Mouse (Mus musculus): ENCODE measurements around the gene Prss30.

Gene Prss30

DNA sequence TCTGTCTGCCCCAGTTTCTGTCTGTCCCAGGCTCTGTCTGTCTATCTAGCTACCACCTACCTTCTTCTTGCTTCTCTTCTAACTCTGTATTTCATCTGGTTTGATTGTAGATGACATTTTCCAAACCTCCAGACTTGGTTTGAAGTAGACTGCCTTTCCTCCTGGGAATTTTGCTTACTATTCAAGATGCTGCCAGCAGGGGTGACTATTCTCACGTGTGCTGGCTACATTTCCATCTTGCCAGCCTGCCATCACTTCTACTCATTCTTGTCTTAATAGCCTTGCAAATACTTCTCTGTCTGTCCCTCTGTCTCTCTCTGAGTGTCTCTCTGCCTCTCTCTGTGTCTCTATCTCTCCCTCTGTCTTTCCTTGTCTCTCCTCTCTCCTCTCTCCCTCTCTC lies 15.1 kb upstream of the Prss30 start:
- ChIA-PET POLR2A (interaction anchor here in 1 of 4 experiments (0.6 kb wide), 1 partner anchor 214 kb away, joined by 3 read pairs; no protein-coding TSS in a partner anchor), CTCF (interaction anchor here in 2 of 4 experiments (0.7 to 2.8 kb wide), 4 partner anchors 22 to 27 kb away, joined by 3 to 14 read pairs (median 4); no protein-coding TSS in a partner anchor)

GRCm38 (mm10) chr17:23994667-23995066 lies 14.3 kb upstream of the Prss30 start:
- ChIA-PET POLR2A (interaction anchor here in 1 of 4 experiments (1.3 to 1.5 kb wide), 3 partner anchors 11 to 25 kb away, joined by 3 to 5 read pairs (median 4); no protein-coding TSS in a partner anchor), CTCF (interaction anchor here (1.0 to 2.8 kb wide), 9 partner anchors 15 to 294 kb away, joined by 3 to 14 read pairs (median 7); no protein-coding TSS in a partner anchor)

DNA sequence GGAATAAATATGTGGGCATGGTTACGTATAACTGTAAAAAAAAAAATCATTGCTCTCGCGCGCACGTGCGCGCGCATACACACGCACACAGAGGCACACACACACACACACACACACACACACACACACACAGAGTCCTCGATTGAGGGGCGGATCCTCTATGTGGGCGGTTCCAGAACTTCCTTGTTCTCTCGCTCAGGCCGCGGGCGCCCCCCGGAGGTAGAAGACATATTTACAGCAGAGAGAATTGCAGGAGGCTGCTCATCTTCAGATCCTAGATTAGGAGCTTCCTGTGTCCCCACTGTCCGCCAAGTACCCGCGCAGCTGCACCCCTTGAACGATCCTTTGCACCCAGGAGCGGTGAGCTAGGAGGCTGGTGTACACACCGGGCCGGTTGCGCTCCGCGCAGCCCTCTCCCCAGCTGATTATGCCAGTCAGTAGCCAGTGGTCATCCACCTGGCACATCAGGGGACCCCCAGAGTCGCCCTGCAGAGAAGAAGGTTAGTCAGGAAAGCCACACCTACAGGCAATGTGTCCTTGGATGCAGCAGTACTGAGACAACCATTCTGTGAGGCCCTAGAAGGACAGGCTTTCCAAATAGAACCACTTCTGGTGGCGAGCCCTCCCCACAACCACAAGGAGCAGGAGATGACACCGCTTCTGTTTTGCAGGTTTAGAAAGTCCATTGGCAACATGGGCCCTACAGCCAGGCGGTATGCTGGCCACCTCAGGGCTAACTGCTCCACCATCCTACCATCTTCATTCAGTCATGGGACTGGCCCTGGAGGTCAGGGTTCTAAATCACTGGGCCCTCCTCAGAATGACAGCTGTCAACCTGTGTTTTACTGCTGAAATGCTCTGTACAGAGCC lies 13.4 kb upstream of the Prss30 start:
- ChIA-PET CTCF (interaction anchor here (0.5 to 2.8 kb wide), 61 partner anchors 9 to 1044 kb away, joined by 3 to 14 read pairs (median 4); partner anchors contain the start of genes Prss30 (in 3 of the 4), Prss32 (in 2 of the 4), Prss41 (in 2 of the 4) and 1520401A03Rik (in 1 of the 4)), POLR2A (interaction anchor here (0.5 to 1.7 kb wide), 19 partner anchors 10 to 198 kb away, joined by 3 to 6 read pairs (median 4); partner anchors contain the start of gene Amdhd2 (in 1 of the 4))

DNA sequence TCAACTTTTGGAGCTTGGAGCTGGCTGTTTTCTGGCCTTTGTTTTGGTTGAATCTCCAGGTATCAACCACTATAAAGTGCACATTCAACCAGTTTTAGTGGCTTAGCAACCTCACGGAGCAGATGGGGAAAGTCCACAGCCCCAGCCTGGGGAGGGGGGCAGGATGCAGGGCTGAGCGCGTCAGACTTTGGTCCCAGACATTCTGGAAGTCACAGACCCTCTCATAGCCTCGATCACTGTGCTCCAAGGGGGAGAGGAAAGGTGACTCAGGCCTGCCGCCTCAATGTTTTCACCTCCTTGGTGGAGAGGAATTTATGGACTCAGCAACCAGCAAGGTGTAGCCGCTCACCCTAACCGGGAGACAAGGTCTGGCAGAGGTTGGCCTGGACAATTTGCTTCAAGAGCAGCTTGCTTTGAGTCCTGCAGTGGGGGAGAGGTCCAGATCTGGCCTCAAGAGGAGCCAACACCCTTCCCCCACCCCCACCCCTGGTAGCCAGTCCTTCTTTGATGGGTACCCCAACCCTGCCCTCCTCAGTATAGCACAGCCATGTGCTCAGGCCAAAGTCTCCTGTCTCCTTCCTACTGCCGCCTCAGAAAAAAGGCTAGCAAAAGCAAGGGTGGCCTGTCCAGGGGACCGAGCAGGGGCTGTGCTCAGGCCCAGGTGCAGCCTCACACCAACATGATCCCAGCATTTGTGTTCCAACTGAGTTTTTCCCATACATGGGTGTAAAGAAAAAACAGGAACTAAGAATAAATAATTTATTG lies 12.6 kb upstream of the Prss30 start:
- POLR2A ChIA-PET, result interaction anchor here (0.8 to 2.0 kb wide), 15 partner anchors 11 to 190 kb away, joined by 3 to 8 read pairs (median 4); partner anchors contain the start of gene Amdhd2 (in 1 of the 4)
- CTCF ChIA-PET, result interaction anchor here (0.7 to 2.8 kb wide), 24 partner anchors 10 to 506 kb away, joined by 3 to 14 read pairs (median 4); partner anchors contain the start of genes Abca3 (in 1 of the 4), Prss30 (in 1 of the 4), Prss32 (in 1 of the 4) and Prss41 (in 1 of the 4)

GRCm38 (mm10) chr17:23989802-23990201 lies 9.4 kb upstream of the Prss30 start:
- POLR2A ChIA-PET, result no interaction called here
- CTCF ChIA-PET, result no interaction called here

- POLR2A ChIA-PET, result interaction anchor here in 1 of 4 experiments (0.6 kb wide), 1 partner anchor 109 kb away, joined by 3 read pairs; no protein-coding TSS in a partner anchor
- CTCF ChIA-PET, result no interaction called here
Measured at GRCm38 (mm10) chr17:23984989-23985388, 4.6 kb upstream of the Prss30 start.

GRCm38 (mm10) chr17:23982912-23983311 lies 2.5 kb upstream of the Prss30 start:
- POLR2A ChIA-PET, result interaction anchor here in 1 of 4 experiments (1.0 to 1.5 kb wide), 3 partner anchors 11 to 58 kb away, joined by 3 to 4 read pairs (median 3); no protein-coding TSS in a partner anchor

GRCm38 (mm10) chr17:23979471-23979870 lies 895 bp downstream of the Prss30 start:
- ChIA-PET CTCF (interaction anchor here in 2 of 4 experiments (1.1 to 2.9 kb wide), 6 partner anchors 10 to 19 kb away, joined by 3 to 18 read pairs (median 7); no protein-coding TSS in a partner anchor), POLR2A (interaction anchor here in 2 of 4 experiments (0.8 to 3.3 kb wide), 8 partner anchors 9 to 272 kb away, joined by 3 to 12 read pairs (median 4); partner anchors contain the start of gene Ccnf (in 1 of the 2))

More at GRCm38 (mm10) chr17:23982912-23983311, 2.5 kb upstream of the Prss30 start:
- CTCF ChIA-PET, result interaction anchor here in 2 of 4 experiments (0.9 to 1.6 kb wide), 5 partner anchors 11 to 139 kb away, joined by 3 to 6 read pairs (median 3); partner anchors contain the start of genes Prss32 (in 1 of the 2) and Prss41 (in 1 of the 2)

DNA sequence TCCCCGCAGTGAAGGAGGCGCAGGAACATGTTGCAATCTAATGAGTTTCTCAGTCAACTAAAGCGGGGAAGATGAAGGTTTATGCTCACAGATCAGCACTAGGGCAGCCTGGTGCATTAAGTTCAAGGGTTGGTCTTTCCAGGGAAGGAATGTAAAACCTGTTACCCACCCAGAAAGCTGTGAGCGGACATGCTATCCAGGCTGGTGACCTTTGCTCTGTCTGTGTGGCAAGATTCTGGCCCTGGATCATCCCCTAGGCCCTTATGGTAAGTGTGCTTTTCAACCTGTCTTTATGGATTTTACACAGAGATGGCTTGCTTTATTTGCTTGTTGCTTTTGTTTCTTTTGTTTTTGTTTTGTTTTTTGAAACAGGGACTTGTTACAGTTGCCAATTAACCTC lies 3.7 kb downstream of the Prss30 start:
- ChIA-PET CTCF (interaction anchor here in 2 of 4 experiments (0.6 kb wide), 2 partner anchors 17 kb away, joined by 3 to 12 read pairs; no protein-coding TSS in a partner anchor), POLR2A (interaction anchor here in 2 of 4 experiments (0.7 to 0.9 kb wide), 2 partner anchors 14 to 117 kb away, joined by 3 to 5 read pairs; no protein-coding TSS in a partner anchor)

GRCm38 (mm10) chr17:23971315-23971714 lies 9.1 kb downstream of the Prss30 start:
- ChIA-PET CTCF (interaction anchor here (0.5 to 3.9 kb wide), 15 partner anchors 8 to 463 kb away, joined by 3 to 36 read pairs (median 4); partner anchors contain the start of genes Prss32 (in 2 of the 4), Prss30 (in 1 of the 4) and Prss41 (in 1 of the 4)), POLR2A (interaction anchor here in 2 of 4 experiments (0.7 to 2.4 kb wide), 10 partner anchors 9 to 556 kb away, joined by 3 to 12 read pairs (median 4); partner anchors contain the start of genes Abca3 (in 1 of the 2), Prss30 (in 1 of the 2) and Traf7 (in 1 of the 2))

GRCm38 (mm10) chr17:23969231-23969630 lies 11.1 kb downstream of the Prss30 start:
- POLR2A ChIA-PET, result interaction anchor here in 3 of 4 experiments (0.7 to 1.6 kb wide), 7 partner anchors 18 to 563 kb away, joined by 3 to 5 read pairs (median 4); partner anchors contain the start of genes Prss32 (in 1 of the 3) and Prss41 (in 1 of the 3)

GRCm38 (mm10) chr17:23968780-23969179 lies 11.6 kb downstream of the Prss30 start:
- POLR2A ChIA-PET, result interaction anchor here in 3 of 4 experiments (0.6 to 1.6 kb wide), 6 partner anchors 19 to 706 kb away, joined by 3 to 5 read pairs (median 4); partner anchors contain the start of genes Prss32 (in 1 of the 3) and Prss41 (in 1 of the 3)
- CTCF ChIA-PET, result interaction anchor here (0.5 to 3.9 kb wide), 40 partner anchors 9 to 332 kb away, joined by 3 to 36 read pairs (median 5); partner anchors contain the start of genes Prss32 (in 2 of the 4), Prss41 (in 2 of the 4), Flywch2 (in 1 of the 4) and Prss22 (in 1 of the 4)

More at GRCm38 (mm10) chr17:23969231-23969630, 11.1 kb downstream of the Prss30 start:
- CTCF ChIA-PET, result interaction anchor here (0.6 to 3.9 kb wide), 62 partner anchors 9 to 471 kb away, joined by 3 to 36 read pairs (median 4); partner anchors contain the start of genes Prss32 (in 2 of the 4), Prss41 (in 2 of the 4), Flywch2 (in 1 of the 4) and Prss22 (in 1 of the 4)

DNA sequence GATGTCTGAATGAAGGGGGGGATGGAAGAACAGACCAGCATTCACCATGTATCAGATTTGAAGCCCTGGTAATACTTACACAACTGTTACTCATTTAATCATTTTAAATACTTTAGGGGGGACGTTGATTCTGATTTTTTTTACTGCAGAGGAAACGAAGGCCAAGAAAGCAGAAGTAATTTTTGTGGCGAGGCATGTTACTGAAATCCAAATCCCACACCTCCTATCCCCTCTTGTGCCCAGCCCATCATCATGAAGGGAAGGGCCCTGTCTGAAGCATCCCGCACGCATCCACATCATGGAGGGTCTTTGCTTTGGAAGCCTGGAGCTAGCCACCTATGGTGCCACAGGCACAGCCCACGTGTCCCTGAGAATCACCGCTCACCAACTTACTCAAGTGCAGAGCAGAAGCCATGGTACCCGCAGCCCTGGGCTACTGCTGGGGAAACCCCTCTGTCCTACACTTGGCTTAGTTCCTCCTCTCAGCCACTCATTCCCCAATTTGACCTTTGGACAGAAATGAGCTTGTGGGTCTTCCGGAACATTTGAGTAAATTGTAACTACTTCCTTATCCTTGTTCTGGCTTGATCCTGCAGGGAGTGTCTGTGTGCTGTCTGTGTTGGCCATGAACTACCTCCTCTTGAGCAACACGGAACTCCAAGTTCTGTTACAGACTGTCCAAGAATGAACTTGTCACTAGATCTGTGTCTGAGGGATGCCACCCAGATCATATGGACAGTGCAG lies 13.5 kb downstream of the Prss30 start:
- ChIA-PET POLR2A (interaction anchor here in 1 of 4 experiments (1.5 kb wide), 1 partner anchor 89 kb away, joined by 3 read pairs; no protein-coding TSS in a partner anchor), CTCF (interaction anchor here in 2 of 4 experiments (0.6 to 1.2 kb wide), 3 partner anchors 27 to 113 kb away, joined by 3 read pairs; no protein-coding TSS in a partner anchor)

DNA sequence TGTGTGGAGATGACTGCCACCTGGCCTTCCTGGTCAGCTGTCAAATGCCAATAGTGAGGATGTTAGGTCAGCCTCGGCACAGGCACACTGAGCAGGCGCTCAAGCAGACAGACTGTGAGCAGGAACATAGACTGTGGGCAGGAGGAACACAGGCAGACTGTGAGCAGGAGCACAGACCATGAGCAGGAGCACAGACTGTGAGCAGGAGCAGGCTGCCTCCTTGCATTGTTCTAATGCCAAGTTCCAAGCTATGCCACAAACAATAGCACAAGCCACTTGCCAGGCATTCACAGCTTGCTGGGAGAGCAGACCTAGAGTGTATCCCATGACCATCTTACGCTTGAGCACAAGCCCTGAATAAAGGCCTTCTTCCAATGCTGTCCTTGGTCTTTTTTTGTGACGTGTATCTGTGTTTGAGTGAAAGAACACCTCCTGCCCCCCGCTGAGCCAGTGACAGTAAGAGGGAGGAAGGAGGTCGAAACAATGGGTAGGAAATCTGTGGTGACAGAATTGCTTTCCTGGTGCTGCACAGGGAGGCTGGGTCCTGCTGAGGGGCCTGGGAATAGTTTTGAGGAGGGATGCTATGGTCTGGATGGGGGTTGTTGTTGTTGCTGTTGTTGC lies 14.5 kb downstream of the Prss30 start:
- ChIA-PET CTCF (interaction anchor here in 2 of 4 experiments (0.8 to 1.0 kb wide), 2 partner anchors 122 to 123 kb away, joined by 3 read pairs; partner anchors contain the start of genes Prss32 (in 2 of the 2) and Prss41 (in 2 of the 2)), POLR2A (interaction anchor here in 2 of 4 experiments (0.5 to 1.5 kb wide), 3 partner anchors 25 to 284 kb away, joined by 3 read pairs; no protein-coding TSS in a partner anchor)

- ChIA-PET POLR2A (interaction anchor here in 2 of 4 experiments (1.2 to 2.5 kb wide), 4 partner anchors 10 to 132 kb away, joined by 3 to 7 read pairs (median 4); partner anchors contain the start of gene Elob (in 1 of the 2)), CTCF (interaction anchor here (0.5 to 6.8 kb wide), 10 partner anchors 9 to 348 kb away, joined by 3 to 78 read pairs (median 4); partner anchors contain the start of genes Prss32 (in 2 of the 4) and Prss41 (in 2 of the 4))
Measured at GRCm38 (mm10) chr17:23961573-23962122, 18.7 kb downstream of the Prss30 start.

All from embryonic stem cell, embryonic (primary cell).